Mouse (Mus musculus) heart, postnatal 0 days (tissue): ENCODE results near the gene Majin. TPM values are rescaled to one million over a fixed set of nuclear protein-coding genes. Genes with fewer than 3 reads are reported as not detected.

Experiments
- ATAC-seq: fragments of 200-750 bp; cut with Nextera tagmentation; 2 replicates; pipeline ENCODE4 v1.8.0; 2017; ENCODE audit warnings: low read depth, moderate number of reproducible peaks, moderate library complexity; ENCODE audit not compliant: insufficient read depth
- DNase-seq: peaks from one replicate; pipeline ENCODE4 v3.0.0-alpha.2; 2016; ENCODE audit warnings: low spot score
- H3K27ac ChIP-seq: fragments of 300-500 bp; sonication (generic); 2 replicates; pipeline ENCODE4 v1.5.1; 2014; ENCODE audit warnings: low read depth, mild to moderate bottlenecking
- H3K27me3 ChIP-seq: fragments of 300-500 bp; sonication (generic); 2 replicates; pipeline ENCODE4 v1.6.1; 2014; ENCODE audit warnings: low read length, mixed read lengths; ENCODE audit not compliant: control insufficient read depth, insufficient read depth
- H3K36me3 ChIP-seq: fragments of 300-500 bp; sonication (generic); replicated peaks from 2 replicates; pipeline ENCODE4 v1.6.1; 2014; ENCODE audit warnings: low read length, mixed read lengths; ENCODE audit not compliant: control insufficient read depth, insufficient read depth
- H3K4me1 ChIP-seq: fragments of 300-500 bp; sonication (generic); 2 replicates; pipeline ENCODE4 v1.6.1; 2014; ENCODE audit warnings: antibody characterized with exemption; ENCODE audit not compliant: control insufficient read depth, insufficient read depth
- H3K4me2 ChIP-seq: fragments of 300-500 bp; sonication (generic); 2 replicates; pipeline ENCODE4 v1.6.1; 2014; ENCODE audit warnings: low read depth, mild to moderate bottlenecking, low read length, moderate library complexity
- H3K4me3 ChIP-seq: fragments of 300-500 bp; sonication (generic); 2 replicates; pipeline ENCODE4 v1.5.1; 2014; ENCODE audit warnings: low read depth, low read length
- H3K9ac ChIP-seq: fragments of 300-500 bp; sonication (generic); replicated peaks from 2 replicates; pipeline ENCODE4 v1.6.1; 2014; ENCODE audit warnings: low read depth, low read length, mixed read lengths
- H3K9me3 ChIP-seq: fragments of 300-500 bp; sonication (generic); replicated peaks from 2 replicates; pipeline ENCODE4 v1.6.1; 2016; ENCODE audit warnings: low read length; ENCODE audit not compliant: control insufficient read depth
- CTCF ChIP-seq: IDR thresholded peaks from 2 replicates; pipeline ENCODE4 v1.5.1; 2016; ENCODE audit warnings: antibody characterized with exemption, control low read depth, low read depth
- EP300 ChIP-seq: IDR thresholded peaks from 2 replicates; pipeline ENCODE4 v1.6.1; 2016; ENCODE audit warnings: antibody characterized with exemption, low read depth
- WGBS: fragments of 180-500 bp; shearing (Covaris S2); extraction: QIAGEN DNeasy Blood & Tissue Kit; methylation state at CpG from one replicate; pipeline ENCODE4 v1.1.7; 2014; 5-methylcytosine and 5-hydroxymethylcytosine counted together
- polyA plus RNA-seq: library from polyadenylated mRNA; unstranded; fragments of >200 nt; fragmentation: Nextera tagmentation; extraction: Ambion mirVana; gene quantifications from 2 replicates; pipeline ENCODE4 v1.2.1, GENCODE M21; 2015
- total RNA-seq: library from RNA; depleted of rRNA; stranded (reverse); fragments of >200 nt; gene quantifications from 2 replicates; pipeline ENCODE4 v1.2.3, GENCODE M21; 2014; ENCODE audit warnings: low replicate concordance

Gene Majin
- total and polyA plus RNA-seq, 2 experiments from 2014 or later = not detected

DNA sequence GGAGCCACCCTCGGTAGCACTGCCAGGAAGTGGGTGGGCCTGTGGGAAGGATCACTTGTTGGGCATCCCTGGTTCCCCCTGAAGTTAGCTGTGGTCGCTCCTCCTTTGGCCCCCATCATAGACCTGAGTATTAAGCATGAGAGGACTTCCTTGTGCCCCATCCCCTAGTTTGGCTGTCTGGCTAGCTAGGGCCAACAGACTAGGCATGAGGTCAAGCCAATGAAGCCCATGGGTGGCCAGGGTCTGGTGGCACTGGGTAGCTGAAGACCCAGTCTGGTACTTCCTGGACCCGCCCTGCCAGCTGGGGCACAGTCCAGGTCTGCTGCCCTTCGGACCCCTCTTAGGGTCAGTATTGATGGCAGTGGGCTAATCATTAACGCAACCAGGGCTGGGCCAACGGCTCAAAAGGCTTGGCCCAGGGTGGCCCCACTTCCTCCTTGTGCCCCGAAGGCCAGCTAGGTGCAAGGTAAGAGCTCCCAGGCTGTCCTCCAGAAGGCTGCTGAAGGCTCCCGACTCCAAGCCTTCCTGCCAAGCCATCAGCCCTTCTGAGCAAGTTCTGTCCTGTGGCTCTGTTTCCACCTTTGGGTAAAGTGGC lies 78.7 kb downstream of the Majin start:
- Histone ChIP-seq H3K4me3 (no peak overlapping the region), H3K36me3 (peaks cover 37% of the 10 kb centered on the region), H3K27me3 (no peaks in the 10 kb centered on the region), H3K4me2 (no peak overlapping the region), H3K9ac (no peak overlapping the region), H3K4me1 (no peaks in the 10 kb centered on the region), H3K9me3 (no peaks in the 10 kb centered on the region), H3K27ac (no peak overlapping the region)
- DNase-seq (no peak), ATAC-seq (no peak)
- 90% methylated on average over 8 of the region's 8 CpGs for whole genome bisulfite sequencing
- TF ChIP-seq CTCF (no peak), EP300 (no peak)

DNA sequence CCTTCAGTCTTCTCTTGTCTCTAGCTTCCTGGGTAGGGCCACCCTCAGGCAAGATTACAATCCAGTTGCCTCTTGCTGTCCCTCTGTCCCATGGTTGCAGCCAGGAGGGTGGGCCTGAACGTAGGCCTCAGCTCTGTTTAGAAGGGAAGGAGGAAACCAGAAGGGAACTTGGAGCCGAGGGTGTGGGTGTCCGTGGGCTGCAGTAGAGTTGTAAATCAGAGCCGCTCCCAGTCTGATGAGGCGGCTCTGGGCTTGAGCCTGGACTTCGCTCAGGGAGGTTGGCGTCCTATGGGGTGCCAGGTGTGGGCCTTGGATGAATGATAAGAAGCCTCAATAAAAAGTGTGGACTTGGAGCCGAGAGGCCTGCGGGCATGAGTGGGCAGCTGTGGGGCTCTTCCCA lies 80.0 kb downstream of the Majin start:
- Histone ChIP-seq H3K36me3 (peaks cover 24% of the 10 kb centered on the region), H3K27ac (no peak overlapping the region), H3K4me1 (no peaks in the 10 kb centered on the region), H3K9ac (no peak overlapping the region), H3K4me2 (no peak overlapping the region), H3K9me3 (no peaks in the 10 kb centered on the region), H3K4me3 (no peak overlapping the region), H3K27me3 (no peaks in the 10 kb centered on the region)
- no peak for TF ChIP-seq EP300
- TF ChIP-seq CTCF = no peak
- no peak for ATAC-seq
- no peak for DNase-seq
- 70% methylated on average over 9 of the region's 9 CpGs for WGBS

DNA sequence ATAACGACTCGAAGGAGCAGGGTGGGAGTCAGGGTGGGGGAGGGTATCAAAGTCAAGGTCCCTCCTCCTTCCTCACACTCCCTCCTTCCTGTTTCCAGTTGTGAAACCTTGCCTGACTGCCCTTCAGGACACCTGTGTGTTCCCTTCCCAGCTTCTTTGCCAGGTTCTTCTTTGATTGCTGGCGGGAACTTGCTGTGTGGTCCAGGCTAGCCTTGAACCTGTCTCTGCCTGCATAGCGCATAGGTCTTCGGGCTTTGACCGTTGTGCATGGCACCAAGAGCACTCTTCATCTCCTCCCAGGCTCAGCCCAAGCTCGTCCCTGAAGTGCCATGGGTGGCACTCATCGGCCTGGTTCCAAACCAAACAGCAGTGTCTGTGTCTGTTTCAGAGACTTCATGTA lies 80.8 kb downstream of the Majin start:
- no peaks in the 10 kb centered on the region for H3K27me3 ChIP-seq
- H3K9ac ChIP-seq = no peak overlapping the region
- no peaks in the 10 kb centered on the region for H3K4me1 ChIP-seq
- WGBS = 73% methylated on average over 8 of the region's 8 CpGs
- no peak for ATAC-seq
- no peak overlapping the region for H3K27ac ChIP-seq
- DNase-seq = no peak
- no peak overlapping the region for H3K4me2 ChIP-seq
- TF ChIP-seq EP300 = no peak
- TF ChIP-seq CTCF = no peak
- no peak overlapping the region for H3K4me3 ChIP-seq
- peaks cover 19% of the 10 kb centered on the region for H3K36me3 ChIP-seq
- H3K9me3 ChIP-seq = no peaks in the 10 kb centered on the region

GRCm38 (mm10) chr19:6265727-6266182 lies 81.6 kb downstream of the Majin start:
- Histone ChIP-seq H3K27ac (no peak overlapping the region), H3K36me3 (peaks cover 12% of the 10 kb centered on the region), H3K4me3 (no peak overlapping the region), H3K9me3 (no peaks in the 10 kb centered on the region), H3K4me2 (no peak overlapping the region), H3K9ac (no peak overlapping the region), H3K27me3 (no peaks in the 10 kb centered on the region), H3K4me1 (no peaks in the 10 kb centered on the region)
- no peak for DNase-seq
- WGBS = 62% methylated on average over 6 of the region's 6 CpGs
- ATAC-seq = no peak
- no peak for TF ChIP-seq CTCF
- TF ChIP-seq EP300 = no peak

DNA sequence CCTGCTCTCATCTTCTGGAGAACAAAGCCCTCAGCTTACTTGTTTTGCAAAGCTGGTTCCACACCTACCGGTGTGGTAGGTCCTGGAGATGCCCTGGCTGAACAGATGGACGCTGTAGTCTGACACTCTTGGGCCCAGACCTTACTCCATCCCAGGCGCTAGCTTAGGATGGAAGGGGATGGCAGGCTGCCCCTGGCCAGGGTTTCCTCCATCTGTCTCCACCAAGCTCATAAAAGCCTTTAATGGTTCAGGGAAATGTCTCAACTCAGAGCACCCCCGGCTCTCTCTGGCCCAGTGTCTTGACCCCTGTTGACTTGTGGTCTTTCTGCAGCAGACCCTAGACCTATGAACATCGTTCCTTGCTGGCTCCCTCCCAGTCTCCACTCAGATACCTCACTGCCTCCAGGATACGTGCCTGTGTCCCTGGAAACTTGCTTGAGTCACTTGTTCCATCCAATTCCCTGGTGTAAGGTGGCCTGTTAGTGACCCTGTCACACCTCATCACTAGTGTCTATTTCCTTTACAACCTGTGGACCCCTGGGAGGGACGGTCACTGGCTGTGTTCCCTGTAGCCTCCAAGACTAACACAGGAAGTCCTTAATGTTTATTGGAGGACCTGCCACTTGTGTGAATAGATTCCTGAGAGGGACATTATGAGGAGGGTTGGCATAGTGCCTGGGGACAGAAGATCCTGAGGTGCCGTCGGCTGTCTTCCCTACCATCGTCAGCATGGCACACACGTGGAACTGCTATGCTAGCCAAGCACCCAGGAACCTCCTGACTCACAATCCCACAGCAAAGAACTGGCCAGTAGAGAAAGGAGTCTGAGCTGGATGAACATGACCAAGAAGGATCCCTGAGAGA lies 83.3 kb downstream of the Majin start:
- H3K27me3 ChIP-seq = peaks cover 5% of the 10 kb centered on the region; the same call in 1 of the 2 replicates
- H3K27ac ChIP-seq = no peak overlapping the region
- TF ChIP-seq EP300 = peak; percentile 65; the same call in 1 of the 2 replicates
- no peak for TF ChIP-seq CTCF
- no peak overlapping the region for H3K4me3 ChIP-seq
- H3K36me3 ChIP-seq = no peaks in the 10 kb centered on the region
- no peak overlapping the region for H3K9ac ChIP-seq
- ATAC-seq (peak; percentile 13), DNase-seq (no peak)
- WGBS = 47% methylated on average over 11 of the region's 11 CpGs
- no peak overlapping the region for H3K4me2 ChIP-seq
- H3K9me3 ChIP-seq = no peaks in the 10 kb centered on the region
- no peaks in the 10 kb centered on the region for H3K4me1 ChIP-seq

- TF ChIP-seq EP300 (no peak), CTCF (peak; percentile 88)
- H3K9me3 ChIP-seq = no peaks in the 10 kb centered on the region
- no peak overlapping the region for H3K9ac ChIP-seq
- ATAC-seq (peak; percentile 70), DNase-seq (peak; percentile 88)
- H3K4me1 ChIP-seq = peaks cover 5% of the 10 kb centered on the region; the same call in 1 of the 2 replicates
- H3K4me3 ChIP-seq = no peak overlapping the region
- WGBS = 15% methylated on average over 8 of the region's 8 CpGs
- H3K36me3 ChIP-seq = no peaks in the 10 kb centered on the region
- no peak overlapping the region for H3K4me2 ChIP-seq
- H3K27ac ChIP-seq = no peak overlapping the region
- peaks cover 5% of the 10 kb centered on the region; the same call in 1 of the 2 replicates for H3K27me3 ChIP-seq
These were observed 84.0 kb downstream of the Majin start for GRCm38 (mm10) chr19:6268170-6268528.
